Mouse (Mus musculus) ES-E14 (cell line): ENCODE data around the gene Adgre5.

ENCODE experiments used
- CHD2 ChIP-seq: IDR thresholded peaks from 2 replicates; pipeline ENCODE4 v1.6.1; 2014; ENCODE audit warnings: mild to moderate bottlenecking, low read depth, low read length, inconsistent platforms
- HCFC1 ChIP-seq: IDR thresholded peaks from 2 replicates; pipeline ENCODE4 v1.6.1; 2012; ENCODE audit warnings: low read length, inconsistent platforms, borderline replicate concordance; ENCODE audit not compliant: insufficient read depth
- ZC3H11A ChIP-seq: IDR thresholded peaks from 2 replicates; pipeline ENCODE4 v1.6.1; 2012; ENCODE audit warnings: low read depth, mild to moderate bottlenecking, inconsistent platforms, low read length, borderline replicate concordance

GRCm38 (mm10) chr8:83724697-83725482, 16.2 kb downstream of the Adgre5 start:
- 0 out of 2 replicates have a peak, but pooled peaks have one; percentile 40 for TF ChIP-seq HCFC1
- TF ChIP-seq ZC3H11A: peak; percentile 57; the same call in 1 of the 2 replicates
- no peak for TF ChIP-seq CHD2
